Mouse (Mus musculus) olfactory bulb, adult 2 months (tissue): Measurements from ENCODE around the gene Lcn2.

Experiments used
- CTCF ChIP-seq: fragments of 200-500 bp; IDR thresholded peaks from 2 replicates; pipeline ENCODE4 v1.5.1; 2012; ENCODE audit warnings: low read depth, mild to moderate bottlenecking, low read length, moderate library complexity; ENCODE audit not compliant: insufficient read depth
- POLR2A ChIP-seq: fragments of 200-500 bp; IDR thresholded peaks from 2 replicates; pipeline ENCODE4 v1.6.1; 2012; ENCODE audit warnings: mild to moderate bottlenecking, low read depth, low read length, moderate library complexity; ENCODE audit not compliant: insufficient read depth

GRCm38 (mm10) chr2:32420647-32421046 lies 32.6 kb upstream of the Lcn2 start:
- no peak for TF ChIP-seq CTCF
- no peak for TF ChIP-seq POLR2A
